Mouse (Mus musculus) heart, adult 10 weeks (tissue): ENCODE results near the gene Msh3. TPM values are rescaled to one million over a fixed set of nuclear protein-coding genes. Genes with fewer than 3 reads are reported as not detected.

Experiments
- polyA plus RNA-seq: library from polyadenylated mRNA; stranded (reverse); fragments of 350-450 nt; fragmentation: Illumina TruSeq; extraction: RNeasy Lipid Tissue Mini Kit (QIAGEN cat#74804); gene quantifications from one replicate; pipeline ENCODE4 v1.2.3, GENCODE M21; 2014; ENCODE audit warnings: low read depth, low replicate concordance

The Msh3 gene
- 12.4 TPM for polyA plus RNA-seq

GRCm38 (mm10) chr13:92354456-92355271, at the start of gene Msh3, which contains the start of gene Dhfr:
Gene Msh3 (minus strand): TSS chr13:92355003.
Gene Dhfr (plus strand): TSS chr13:92354726.

GRCm38 (mm10) chr13:92305680-92306079, 49.1 kb downstream of the Msh3 start, which contains the start of gene Gm20379:
Gene Gm20379 (plus strand): TSS chr13:92305980.

Other genes starting within 250 kb of the Msh3 start
- 9.9 TPM for gene Rasgrf2, start 223.3 kb downstream of the Msh3 start, polyA plus RNA-seq
- gene Gm20379, start 49.0 kb downstream of the Msh3 start, polyA plus RNA-seq: not detected
- gene Dhfr, start 277 bp downstream of the Msh3 start, polyA plus RNA-seq: 1.6 TPM
- not detected for gene Ankrd34b, start 70.9 kb upstream of the Msh3 start, polyA plus RNA-seq
- gene Fam151b, start 129.0 kb upstream of the Msh3 start, polyA plus RNA-seq: 2.9 TPM
- 13.1 TPM for gene Zfyve16, start 175.9 kb upstream of the Msh3 start, polyA plus RNA-seq
- gene Spz1, start 221.2 kb upstream of the Msh3 start, polyA plus RNA-seq: not detected